Mouse (Mus musculus) spleen, postnatal 14 days (tissue): Measurements from ENCODE around the gene Arpp19.

Source experiments
- DNase-seq, 2 experiments: peaks; one replicate each; pipeline ENCODE4 v3.0.0; 2021 to 2022; ENCODE audit warnings: low spot score in 2 of 2

The Arpp19 gene

DNA sequence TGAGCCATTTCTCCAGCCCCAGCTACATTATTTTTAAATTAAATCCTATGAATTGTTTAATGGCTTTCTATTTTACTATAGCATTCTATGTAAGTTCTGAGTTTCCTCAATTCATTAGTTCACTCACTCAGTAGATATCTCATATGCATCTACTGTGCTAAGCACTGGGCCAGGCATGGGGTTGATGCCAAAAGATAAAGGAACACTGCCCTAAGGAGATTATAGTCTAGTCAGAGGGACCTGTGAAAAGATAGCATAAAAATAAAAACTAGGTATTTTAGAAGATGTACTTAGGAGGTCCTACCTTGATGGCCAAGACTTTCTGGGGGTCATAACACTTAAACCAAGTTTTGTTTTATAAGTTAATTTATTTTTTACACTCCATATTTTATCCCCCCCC is 64.7 kb downstream of the Arpp19 start:
- DNase-seq = no peak
